8 mouse cellular contexts compared by ENCODE assay signal in the genomic region with DNA sequence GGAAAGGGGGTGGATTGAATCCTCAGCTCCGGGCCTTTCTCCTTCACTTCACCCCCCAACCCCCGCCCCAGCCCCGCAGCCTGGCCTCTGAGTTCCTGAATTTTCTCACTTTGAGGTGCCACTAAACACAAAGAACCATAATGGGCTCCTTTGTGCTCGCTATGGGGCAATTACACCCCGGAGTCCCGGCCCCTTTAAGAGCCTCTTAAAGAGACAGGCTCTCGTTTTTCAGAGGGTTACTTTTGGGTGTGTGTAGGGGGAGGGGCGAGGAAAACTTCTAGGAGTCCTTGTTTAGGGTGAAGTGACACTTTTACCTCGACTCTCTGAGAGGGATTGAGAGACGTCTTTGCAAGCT. TPM values are rescaled to one million over a fixed set of nuclear protein-coding genes. Genes with fewer than 3 reads are reported as not detected.
DNase-seq lines count a peak whose midpoint lies in the region; ATAC-seq and TF ChIP-seq lines count a peak whose summit lies in the region.

No protein-coding gene starts in this region.

- peak overlapping the region; percentile 40 for H3K9ac ChIP-seq in forebrain, embryonic 16.5 days (replicated peaks; ENCODE audit: low read depth, low read length)
- peak overlapping the region; percentile 39 for H3K9ac ChIP-seq in hindbrain, postnatal 0 days (replicated peaks; ENCODE audit: low read length)
- no peak overlapping the region for H3K9ac ChIP-seq in liver, embryonic 14.5 days (replicated peaks)

- H3K27ac ChIP-seq in forebrain, embryonic 16.5 days (ENCODE audit: low read length), result peak overlapping the region; percentile 90
- H3K27ac ChIP-seq in hindbrain, postnatal 0 days, result peak overlapping the region; percentile 82
- H3K27ac ChIP-seq in liver, embryonic 14.5 days, result no peak overlapping the region
- H3K27ac ChIP-seq in olfactory bulb, adult 2 months (ENCODE audit: insufficient read depth, low read depth, low read length), result no peak overlapping the region

- DNase-seq in 416B (ENCODE audit: low read depth) (peak; percentile 77), R1 (ENCODE audit: low read depth, low spot score) (peak; percentile 90)
- DNase-seq in hindbrain, postnatal 0 days (ENCODE audit: low spot score), result peak; percentile 67
- no peak for DNase-seq in liver, embryonic 14.5 days (ENCODE audit: low read depth in 3 of 3, low spot score in 3 of 3)
- no peak for DNase-seq in layer of hippocampus, adult 8-10 months (ENCODE audit: low spot score in 2 of 2)

- no peaks in the 10 kb centered on the region for H3K36me3 ChIP-seq in forebrain, embryonic 16.5 days (ENCODE audit: control insufficient read depth, insufficient read depth)
- H3K36me3 ChIP-seq in hindbrain, postnatal 0 days (ENCODE audit: insufficient read depth, low read length), result no peaks in the 10 kb centered on the region
- no peaks in the 10 kb centered on the region for H3K36me3 ChIP-seq in liver, embryonic 14.5 days (replicated peaks; ENCODE audit: control insufficient read depth, insufficient read depth, low read depth)

- peak overlapping the region; percentile 71 for H3K4me2 ChIP-seq in forebrain, embryonic 16.5 days (ENCODE audit: low read length)
- H3K4me2 ChIP-seq in hindbrain, postnatal 0 days (ENCODE audit: low read depth, low read length), result peak overlapping the region; percentile 77
- peak overlapping the region; percentile 44 for H3K4me2 ChIP-seq in liver, embryonic 14.5 days (ENCODE audit: low read depth)

- TF ChIP-seq EP300 in liver, embryonic 14.5 days (IDR thresholded peaks at IDR 0.05; ENCODE audit: low read depth), result no peak

- WGBS in forebrain, embryonic 16.5 days, result under 1% methylated on average over 10 of the region's 10 CpGs
- WGBS in hindbrain, postnatal 0 days, result under 1% methylated on average over 10 of the region's 10 CpGs
- WGBS in liver, embryonic 14.5 days (ENCODE audit: insufficient replicate concordance), result 2% methylated on average over 10 of the region's 10 CpGs
- WGBS in olfactory bulb, adult 2 months, result 1% methylated on average over 10 of the region's 10 CpGs

- ATAC-seq in forebrain, embryonic 16.5 days, result peak; percentile 73
- no peak for ATAC-seq in hindbrain, postnatal 0 days
- no peak for ATAC-seq in liver, embryonic 14.5 days (ENCODE audit: insufficient read depth)
- ATAC-seq in monocyte, adult 5-6 weeks (replicated peaks; ENCODE audit: insufficient number of reproducible peaks, low FRiP score, low TSS enrichment, poor library complexity, severe bottlenecking), result no peak

- H3K4me1 ChIP-seq in forebrain, embryonic 16.5 days (replicated peaks; ENCODE audit: control insufficient read depth, insufficient read depth, low read length), result peaks cover 12% of the 10 kb centered on the region
- H3K4me1 ChIP-seq in hindbrain, postnatal 0 days (ENCODE audit: insufficient read depth, low read length), result peaks cover 3% of the 10 kb centered on the region; the same call in 1 of the 2 replicates
- no peaks in the 10 kb centered on the region for H3K4me1 ChIP-seq in liver, embryonic 14.5 days (replicated peaks; ENCODE audit: control insufficient read depth in 2 of 2, insufficient read depth in 2 of 2, low read length in 1 of 2)
- H3K4me1 ChIP-seq in olfactory bulb, adult 2 months (ENCODE audit: control insufficient read depth, insufficient read depth, low read length), result peaks cover 21% of the 10 kb centered on the region; the same call in 1 of the 2 replicates

- peak overlapping the region; percentile 73 for H3K4me3 ChIP-seq in forebrain, embryonic 16.5 days (replicated peaks; ENCODE audit: low read length)
- H3K4me3 ChIP-seq in hindbrain, postnatal 0 days (ENCODE audit: low read length), result peak overlapping the region; percentile 78
- H3K4me3 ChIP-seq in liver, embryonic 14.5 days (ENCODE audit: insufficient read depth in 1 of 2, low read depth in 2 of 2, low read length in 2 of 2), result peak overlapping the region; percentile 26 to 45; a peak in 2 of 4 replicates
- peak overlapping the region; percentile 49 for H3K4me3 ChIP-seq in olfactory bulb, adult 2 months (ENCODE audit: insufficient read depth, low read depth, low read length)

- no peaks in the 10 kb centered on the region for H3K27me3 ChIP-seq in forebrain, embryonic 16.5 days (replicated peaks; ENCODE audit: control insufficient read depth, insufficient read depth, low read length)
- H3K27me3 ChIP-seq in hindbrain, postnatal 0 days (ENCODE audit: insufficient read depth, low read length), result no peaks in the 10 kb centered on the region
- peaks cover 70% of the 10 kb centered on the region for H3K27me3 ChIP-seq in liver, embryonic 14.5 days (ENCODE audit: control insufficient read depth, insufficient read depth, low read length)

- TF ChIP-seq CTCF in hindbrain, postnatal 0 days (IDR thresholded peaks at IDR 0.05; ENCODE audit: low read depth), result no peak
- TF ChIP-seq CTCF in liver, embryonic 14.5 days (IDR thresholded peaks at IDR 0.05; ENCODE audit: low read depth), result no peak
- no peak for TF ChIP-seq CTCF in olfactory bulb, adult 2 months (IDR thresholded peaks at IDR 0.05; ENCODE audit: insufficient read depth, low read depth, low read length)

- no peak for TF ChIP-seq POLR2A in olfactory bulb, adult 2 months (IDR thresholded peaks at IDR 0.05; ENCODE audit: insufficient read depth, low read depth, low read length)

- no peaks in the 10 kb centered on the region for H3K9me3 ChIP-seq in forebrain, embryonic 16.5 days (ENCODE audit: control insufficient read depth, low read length)
- no peaks in the 10 kb centered on the region for H3K9me3 ChIP-seq in hindbrain, postnatal 0 days (ENCODE audit: low read length)
- no peaks in the 10 kb centered on the region for H3K9me3 ChIP-seq in liver, embryonic 14.5 days (ENCODE audit: control insufficient read depth, low read length)

RNA-seq across cellular contexts. Expression of a gene that starts 0.7 kb away (rescaled TPM):
- polyA plus RNA-seq in forebrain, embryonic 16.5 days (2015; fragmentation: Nextera tagmentation; extraction: Ambion mirVana), result 12.0 and 13.5 TPM in 2 replicates
- total RNA-seq in hindbrain, postnatal 0 days (2014; rRNA removed), result 31.7 and 34.5 TPM in 2 replicates
- 6.0 and 6.5 TPM in 2 replicates for polyA plus RNA-seq in hindbrain, postnatal 0 days (2015; fragmentation: Nextera tagmentation; extraction: Ambion mirVana)
- 0.91 and 1.1 TPM in 2 replicates for polyA plus RNA-seq in liver, embryonic 14.5 days (2012; rRNA removed)
- 0.28 and 0.47 TPM in 2 replicates for polyA plus RNA-seq in liver, embryonic 14.5 days (2014; fragmentation: Nextera tagmentation; extraction: Ambion mirVana)
- not detected in 2 replicates for polyA plus RNA-seq in olfactory bulb, adult 2 months (2012; ENCODE audit: insufficient read depth, insufficient read length, low replicate concordance, missing spikeins)
- total RNA-seq in monocyte, adult 5-6 weeks (2017), result not detected in 3 replicates
- total RNA-seq in layer of hippocampus, adult 8-10 months (2022), result 1 to 10 TPM; 5.9 to 7.3 (median 6.1) TPM

RNA-seq across cellular contexts. Expression of a gene that starts 24.2 kb away (rescaled TPM):
- polyA plus RNA-seq in forebrain, embryonic 16.5 days (2015; fragmentation: Nextera tagmentation; extraction: Ambion mirVana), result 6.4 and 8.3 TPM in 2 replicates
- 2.0 TPM in 1 of 2 replicates, not detected in the other for total RNA-seq in hindbrain, postnatal 0 days (2014; rRNA removed)
- 5.2 TPM in 2 replicates for polyA plus RNA-seq in hindbrain, postnatal 0 days (2015; fragmentation: Nextera tagmentation; extraction: Ambion mirVana)
- 0.08 and 0.17 TPM in 2 replicates for polyA plus RNA-seq in liver, embryonic 14.5 days (2012; rRNA removed)
- not detected in 2 replicates for polyA plus RNA-seq in liver, embryonic 14.5 days (2014; fragmentation: Nextera tagmentation; extraction: Ambion mirVana)
- polyA plus RNA-seq in olfactory bulb, adult 2 months (2012; ENCODE audit: insufficient read depth, insufficient read length, low replicate concordance, missing spikeins), result not detected in 2 replicates
- not detected in 3 replicates for total RNA-seq in monocyte, adult 5-6 weeks (2017)
- 1 to 10 TPM in 3 of 4 experiments, under 1 TPM in 1; 0.93 to 2.8 (median 1.6) TPM for total RNA-seq in layer of hippocampus, adult 8-10 months (2022)

RNA-seq across cellular contexts. Expression of a gene that starts 47.3 kb away (rescaled TPM):
- 66.6 and 88.1 TPM in 2 replicates for polyA plus RNA-seq in forebrain, embryonic 16.5 days (2015; fragmentation: Nextera tagmentation; extraction: Ambion mirVana)
- 21.0 and 21.3 TPM in 2 replicates for total RNA-seq in hindbrain, postnatal 0 days (2014; rRNA removed)
- polyA plus RNA-seq in hindbrain, postnatal 0 days (2015; fragmentation: Nextera tagmentation; extraction: Ambion mirVana), result 48.9 and 50.6 TPM in 2 replicates
- polyA plus RNA-seq in liver, embryonic 14.5 days (2012; rRNA removed), result 7.5 and 7.8 TPM in 2 replicates
- 14.1 and 16.4 TPM in 2 replicates for polyA plus RNA-seq in liver, embryonic 14.5 days (2014; fragmentation: Nextera tagmentation; extraction: Ambion mirVana)
- 94.4 and 138 TPM in 2 replicates for polyA plus RNA-seq in olfactory bulb, adult 2 months (2012; ENCODE audit: insufficient read depth, insufficient read length, low replicate concordance, missing spikeins)
- total RNA-seq in monocyte, adult 5-6 weeks (2017), result 25.6 to 52.6 TPM (median 34.8 TPM) in 3 replicates
- total RNA-seq in layer of hippocampus, adult 8-10 months (2022), result 10 to 100 TPM; 49.2 to 66.6 (median 52.9) TPM

Comparison
In these comparisons a context has a peak if more than half of its experiments do, and no peak if none do; other contexts are left out.
1. DNase-seq: peak in 416B (single experiment), R1 (single experiment) and hindbrain, postnatal 0 days (single experiment); none in liver, embryonic 14.5 days (0 of 3) and layer of hippocampus, adult 8-10 months (0 of 2).
2. H3K27ac ChIP-seq: peak in forebrain, embryonic 16.5 days (single experiment) and hindbrain, postnatal 0 days (single experiment); none in liver, embryonic 14.5 days (single experiment) and olfactory bulb, adult 2 months (single experiment).
3. Peak in every context shown above with its lines, with median percentiles within 50 percentile points of each other: H3K4me2 ChIP-seq and H3K4me3 ChIP-seq.